Mouse (Mus musculus) megakaryocyte, embryonic 14.5 days (primary cell): ENCODE measurements around the gene Prkch.

ENCODE experiments used
- FLI1 ChIP-seq: IDR thresholded peaks from 2 replicates; pipeline ENCODE4 v1.6.1; 2012; ENCODE audit warnings: low read length, inconsistent platforms, mixed read lengths
- GATA1 ChIP-seq: IDR thresholded peaks from 3 replicates; pipeline ENCODE4 v1.6.1; 2012; ENCODE audit warnings: mixed read lengths, low read length, inconsistent platforms, borderline replicate concordance

DNA sequence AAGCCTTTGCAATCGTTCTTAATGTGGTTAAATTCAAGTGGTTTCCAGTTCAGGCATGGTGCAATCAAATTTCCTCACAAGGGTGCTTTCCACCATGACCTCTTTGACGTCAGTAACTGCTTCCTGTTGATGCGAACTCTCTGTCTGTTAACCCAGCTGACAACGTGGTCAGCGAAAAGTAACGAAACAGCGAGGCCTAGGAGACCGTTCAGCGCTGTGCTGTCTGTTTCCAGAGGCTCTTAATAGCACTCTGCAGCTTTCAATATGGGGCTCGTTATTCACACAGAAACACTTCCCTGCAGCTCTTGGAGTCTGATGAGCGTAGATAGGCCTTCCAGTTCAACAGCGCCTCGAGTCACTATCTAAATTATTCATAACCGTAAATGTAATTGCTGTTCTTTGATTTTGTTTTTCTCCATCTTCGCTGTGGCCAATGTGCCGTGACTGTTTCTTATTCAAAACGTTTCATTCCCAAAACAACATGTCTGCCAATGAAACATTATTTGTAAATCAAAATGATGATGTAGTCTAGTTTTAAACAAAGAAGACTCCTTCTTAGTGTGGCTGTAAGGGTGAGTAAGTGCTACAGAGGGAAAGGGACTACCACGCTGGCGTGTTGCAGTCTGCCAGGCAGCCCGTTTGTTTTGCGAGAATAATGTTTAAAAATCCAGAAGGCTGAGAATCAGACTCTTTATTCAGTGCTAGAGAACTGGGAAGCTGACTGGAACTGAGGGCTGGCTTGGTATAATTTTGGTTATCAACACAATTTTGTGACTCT is 131.5 kb downstream of the Prkch start:
- TF ChIP-seq GATA1: no peak
- TF ChIP-seq FLI1: no peak
